Mouse (Mus musculus) lung, embryonic 15.5 days (tissue): ENCODE results near the gene Ppp1r16b. TPM values are rescaled to one million over a fixed set of nuclear protein-coding genes. Genes with fewer than 3 reads are reported as not detected.
A peak's percentile ranks its signal among the peaks of the same experiment; 100 is the strongest.

ENCODE experiments used
- ATAC-seq: fragments of 200-750 bp; cut with Nextera tagmentation; 2 replicates; pipeline ENCODE4 v1.8.0; 2017; ENCODE audit warnings: moderate number of reproducible peaks, borderline replicate concordance; ENCODE audit not compliant: low FRiP score, low TSS enrichment; ENCODE audit errors: extremely low read depth
- H3K27ac ChIP-seq: fragments of 300-500 bp; sonication (generic); 2 replicates; pipeline ENCODE4 v1.5.1; 2015; ENCODE audit warnings: moderate library complexity, mild to moderate bottlenecking, inconsistent platforms
- H3K27me3 ChIP-seq: fragments of 300-500 bp; sonication (generic); 2 replicates; pipeline ENCODE4 v1.6.1; 2015; ENCODE audit warnings: inconsistent platforms
- H3K36me3 ChIP-seq: fragments of 300-500 bp; sonication (generic); 2 replicates; pipeline ENCODE4 v1.6.1; 2015; ENCODE audit warnings: inconsistent platforms
- H3K4me1 ChIP-seq: fragments of 300-500 bp; sonication (generic); 2 replicates; pipeline ENCODE4 v1.6.1; 2015; ENCODE audit warnings: inconsistent platforms
- H3K4me2 ChIP-seq: fragments of 300-500 bp; sonication (generic); 2 replicates; pipeline ENCODE4 v1.6.1; 2015; ENCODE audit warnings: inconsistent platforms, mild to moderate bottlenecking, moderate library complexity
- H3K4me3 ChIP-seq: fragments of 300-500 bp; sonication (generic); 2 replicates; pipeline ENCODE4 v1.5.1; 2015; ENCODE audit warnings: mild to moderate bottlenecking, inconsistent platforms
- H3K9ac ChIP-seq: fragments of 300-500 bp; sonication (generic); 2 replicates; pipeline ENCODE4 v1.6.1; 2015; ENCODE audit warnings: inconsistent platforms
- H3K9me3 ChIP-seq: fragments of 300-500 bp; sonication (generic); 2 replicates; pipeline ENCODE4 v1.6.1; 2016; ENCODE audit warnings: inconsistent platforms
- WGBS: fragments of 180-500 bp; shearing (Covaris S2); methylation state at CpG from one replicate; pipeline ENCODE4 v1.1.7; 2015; 5-methylcytosine and 5-hydroxymethylcytosine counted together
- polyA plus RNA-seq: library from polyadenylated mRNA; unstranded; fragments of >200 nt; fragmentation: Nextera tagmentation; extraction: Ambion mirVana; gene quantifications from 2 replicates; pipeline ENCODE4 v1.2.1, GENCODE M21; 2015

Gene Ppp1r16b
- polyA plus RNA-seq, 1 experiment from 2014 or later, result 20.2 TPM

DNA sequence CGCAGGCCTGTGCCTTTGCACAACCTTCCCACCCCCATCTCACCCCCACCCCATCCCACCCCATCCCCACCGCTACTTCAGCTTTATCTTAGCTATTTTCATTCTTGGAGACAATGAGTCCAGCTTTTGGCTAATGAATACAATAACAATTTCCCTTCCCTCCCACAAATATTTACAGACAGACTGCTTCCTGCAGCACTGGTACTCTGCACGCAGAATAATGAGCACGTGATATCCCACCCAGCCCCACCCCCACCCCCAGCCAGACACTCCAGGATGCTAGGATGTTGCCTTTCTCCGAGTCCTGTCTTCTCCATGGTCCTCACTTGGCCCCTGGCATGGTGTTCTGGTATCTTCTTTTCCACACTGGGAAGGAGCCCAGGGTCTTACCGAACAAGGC is 31.3 kb downstream of the Ppp1r16b start:
- H3K4me3 ChIP-seq, result no peak overlapping the region
- no peak for ATAC-seq
- 70% methylated on average over 6 of the region's 6 CpGs for WGBS
- H3K27me3 ChIP-seq, result no peaks in the 10 kb centered on the region
- peaks cover 6% of the 10 kb centered on the region; the same call in 1 of the 2 replicates for H3K4me1 ChIP-seq
- no peaks in the 10 kb centered on the region for H3K9me3 ChIP-seq
- H3K4me2 ChIP-seq, result no peak overlapping the region
- H3K27ac ChIP-seq, result no peak overlapping the region
- H3K36me3 ChIP-seq, result no peaks in the 10 kb centered on the region
- no peak overlapping the region for H3K9ac ChIP-seq

- Histone ChIP-seq H3K4me3 (no peak overlapping the region), H3K27ac (no peak overlapping the region), H3K4me2 (no peak overlapping the region), H3K27me3 (no peaks in the 10 kb centered on the region), H3K4me1 (peaks cover 9% of the 10 kb centered on the region; the same call in 1 of the 2 replicates), H3K9ac (no peak overlapping the region), H3K9me3 (no peaks in the 10 kb centered on the region), H3K36me3 (no peaks in the 10 kb centered on the region)
- 48% methylated on average over 6 of the region's 6 CpGs for WGBS
- ATAC-seq, result no peak
Measured at GRCm38 (mm10) chr2:158699908-158700307, 34.7 kb downstream of the Ppp1r16b start.

- Histone ChIP-seq H3K27me3 (no peaks in the 10 kb centered on the region), H3K9ac (no peak overlapping the region), H3K4me2 (no peak overlapping the region), H3K9me3 (no peaks in the 10 kb centered on the region), H3K27ac (no peak overlapping the region), H3K4me1 (peaks cover 9% of the 10 kb centered on the region; the same call in 1 of the 2 replicates), H3K4me3 (no peak overlapping the region), H3K36me3 (no peaks in the 10 kb centered on the region)
- ATAC-seq, result no peak
- WGBS, result 86% methylated on average over 17 of the region's 17 CpGs
Measured at GRCm38 (mm10) chr2:158700535-158701256, 35.5 kb downstream of the Ppp1r16b start.

GRCm38 (mm10) chr2:158701505-158701904 is 36.3 kb downstream of the Ppp1r16b start:
- ATAC-seq, result no peak
- Histone ChIP-seq H3K4me1 (peaks cover 9% of the 10 kb centered on the region; the same call in 1 of the 2 replicates), H3K36me3 (no peaks in the 10 kb centered on the region), H3K27ac (peak overlapping the region; percentile 76), H3K4me2 (no peak overlapping the region), H3K4me3 (no peak overlapping the region), H3K9me3 (no peaks in the 10 kb centered on the region), H3K9ac (no peak overlapping the region), H3K27me3 (no peaks in the 10 kb centered on the region)
- WGBS, result 78% methylated on average over 9 of the region's 9 CpGs

DNA sequence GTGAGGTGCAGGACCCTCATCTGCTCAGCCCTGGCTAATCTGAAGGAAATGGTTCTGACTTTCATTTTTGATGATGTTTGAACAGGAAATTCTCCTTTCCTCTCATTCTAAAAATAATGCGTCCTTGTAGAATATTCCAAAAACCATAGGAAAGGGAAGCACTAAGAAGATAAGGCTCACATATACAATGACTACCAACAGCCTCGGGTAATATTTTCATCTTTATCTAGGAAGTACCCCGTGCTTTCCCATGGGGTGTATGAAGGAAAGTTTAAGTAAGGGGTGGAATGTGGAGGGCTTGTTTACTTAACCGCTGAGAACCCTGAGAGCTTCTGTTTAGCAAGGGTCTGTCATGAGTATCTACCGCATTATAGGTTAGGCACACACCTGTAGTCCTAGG is 37.0 kb downstream of the Ppp1r16b start:
- ATAC-seq, result peak; percentile 35; the same call in 1 of the 2 replicates
- WGBS, result 38% methylated on average over 5 of the region's 5 CpGs
- Histone ChIP-seq H3K4me2 (no peak overlapping the region), H3K27ac (peak overlapping the region; percentile 76), H3K9me3 (no peaks in the 10 kb centered on the region), H3K4me1 (peaks cover 9% of the 10 kb centered on the region; the same call in 1 of the 2 replicates), H3K9ac (no peak overlapping the region), H3K27me3 (no peaks in the 10 kb centered on the region), H3K36me3 (no peaks in the 10 kb centered on the region), H3K4me3 (no peak overlapping the region)

- no peak overlapping the region for H3K27ac ChIP-seq
- no peak overlapping the region for H3K9ac ChIP-seq
- WGBS, result 71% methylated on average over 3 of the region's 3 CpGs
- ATAC-seq, result no peak
- peaks cover 5% of the 10 kb centered on the region; the same call in 1 of the 2 replicates for H3K4me1 ChIP-seq
- no peak overlapping the region for H3K4me2 ChIP-seq
- no peaks in the 10 kb centered on the region for H3K36me3 ChIP-seq
- no peak overlapping the region for H3K4me3 ChIP-seq
- no peaks in the 10 kb centered on the region for H3K9me3 ChIP-seq
- H3K27me3 ChIP-seq, result no peaks in the 10 kb centered on the region
Measured at GRCm38 (mm10) chr2:158704720-158705119, 39.5 kb downstream of the Ppp1r16b start.

GRCm38 (mm10) chr2:158705529-158705928 is 40.3 kb downstream of the Ppp1r16b start:
- Histone ChIP-seq H3K27ac (no peak overlapping the region), H3K27me3 (no peaks in the 10 kb centered on the region), H3K4me3 (no peak overlapping the region), H3K9ac (no peak overlapping the region), H3K9me3 (no peaks in the 10 kb centered on the region), H3K4me1 (peaks cover 4% of the 10 kb centered on the region; the same call in 1 of the 2 replicates), H3K4me2 (no peak overlapping the region), H3K36me3 (no peaks in the 10 kb centered on the region)
- 77% methylated on average over 6 of the region's 6 CpGs for WGBS
- no peak for ATAC-seq

DNA sequence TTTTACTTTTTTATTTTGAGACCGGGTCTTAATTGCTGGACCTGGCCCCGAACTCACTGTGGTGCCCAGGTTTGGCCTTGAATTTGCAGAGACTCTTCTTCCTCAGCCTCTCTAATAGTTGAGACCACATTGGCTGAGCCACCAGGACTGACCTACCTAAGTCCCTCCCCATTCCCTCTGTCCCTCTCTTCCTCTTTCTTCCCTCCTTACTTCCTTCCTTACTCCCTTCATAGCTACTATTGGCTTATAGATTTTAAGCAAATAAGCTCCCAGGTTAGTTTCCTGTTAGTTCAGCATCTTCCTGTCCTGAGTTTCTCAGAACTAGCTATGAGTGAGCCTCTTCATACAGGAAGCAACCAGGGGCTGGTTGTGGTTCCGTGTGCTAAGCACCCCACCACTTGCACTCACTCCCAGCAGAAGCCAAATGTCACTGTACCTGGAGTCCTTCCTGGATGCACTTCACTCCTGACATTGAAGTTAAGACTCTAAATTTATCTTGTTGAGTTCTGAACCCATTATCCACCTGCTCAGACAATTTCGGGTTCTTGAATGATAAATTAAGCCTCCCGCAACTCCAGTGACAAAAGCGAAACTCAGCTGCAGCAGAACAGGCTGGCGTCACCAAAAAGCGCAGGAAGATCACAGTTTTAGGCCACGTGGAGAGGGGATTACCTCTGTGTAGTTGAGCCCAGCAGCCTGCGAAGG is 41.7 kb downstream of the Ppp1r16b start:
- H3K4me3 ChIP-seq, result no peak overlapping the region
- H3K4me2 ChIP-seq, result no peak overlapping the region
- H3K9me3 ChIP-seq, result no peaks in the 10 kb centered on the region
- no peaks in the 10 kb centered on the region for H3K36me3 ChIP-seq
- no peak overlapping the region for H3K9ac ChIP-seq
- 79% methylated on average over 10 of the region's 10 CpGs for WGBS
- no peak overlapping the region for H3K27ac ChIP-seq
- H3K27me3 ChIP-seq, result no peaks in the 10 kb centered on the region
- H3K4me1 ChIP-seq, result no peaks in the 10 kb centered on the region; the same call in 1 of the 2 replicates
- ATAC-seq, result no peak

DNA sequence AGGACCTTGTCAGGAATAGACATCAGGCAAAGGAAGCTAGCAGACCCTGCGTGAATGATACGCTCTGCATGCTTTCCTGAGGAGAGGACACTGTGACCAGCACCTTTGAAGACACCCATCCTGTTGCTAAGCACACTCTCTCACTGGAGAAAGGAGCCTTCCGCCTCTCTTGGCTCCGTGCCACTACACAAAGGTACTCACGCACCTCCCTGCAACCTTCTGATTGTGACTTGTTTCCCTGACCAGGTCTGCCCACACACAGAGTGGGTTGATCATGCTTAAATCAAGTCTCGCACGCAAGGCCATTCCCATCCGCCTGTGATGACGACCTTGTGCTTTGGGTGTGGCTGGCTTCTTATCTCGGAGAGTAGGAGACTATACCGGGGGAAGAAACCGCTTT is 42.9 kb downstream of the Ppp1r16b start:
- Histone ChIP-seq H3K9ac (no peak overlapping the region), H3K4me3 (no peak overlapping the region), H3K4me2 (no peak overlapping the region), H3K36me3 (no peaks in the 10 kb centered on the region), H3K27me3 (no peaks in the 10 kb centered on the region), H3K4me1 (0 out of 2 replicates have a peak, but pooled peaks cover 6% of the 10 kb centered on the region), H3K9me3 (no peaks in the 10 kb centered on the region), H3K27ac (no peak overlapping the region)
- WGBS, result 77% methylated on average over 12 of the region's 12 CpGs
- no peak for ATAC-seq

GRCm38 (mm10) chr2:158711929-158712751 is 46.9 kb downstream of the Ppp1r16b start:
- Histone ChIP-seq H3K4me3 (no peak overlapping the region), H3K27me3 (no peaks in the 10 kb centered on the region), H3K9me3 (no peaks in the 10 kb centered on the region), H3K36me3 (no peaks in the 10 kb centered on the region), H3K4me2 (no peak overlapping the region), H3K4me1 (peaks cover 9% of the 10 kb centered on the region; the same call in 1 of the 2 replicates), H3K9ac (no peak overlapping the region), H3K27ac (no peak overlapping the region)
- WGBS, result 43% methylated on average over 12 of the region's 12 CpGs
- ATAC-seq, result no peak

DNA sequence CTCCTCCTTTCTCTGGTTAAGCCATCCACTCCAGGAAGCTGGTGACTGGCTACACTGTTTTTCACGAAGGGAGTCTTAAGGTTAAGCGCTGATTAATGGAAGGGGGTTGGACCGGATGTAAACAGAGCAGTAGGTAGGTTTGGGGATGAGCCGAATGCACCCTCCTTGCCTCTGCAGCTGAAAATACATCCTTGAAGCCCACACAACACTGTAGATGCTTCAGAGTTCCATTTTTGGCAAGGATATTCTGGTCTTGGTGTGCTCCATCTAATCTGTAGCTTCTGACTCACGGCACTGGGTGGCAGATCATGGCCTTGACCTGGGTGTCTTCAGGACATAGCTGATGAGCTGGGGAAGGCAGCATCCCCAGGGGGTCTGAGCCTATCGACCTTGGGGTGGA is 49.6 kb downstream of the Ppp1r16b start:
- H3K27ac ChIP-seq, result no peak overlapping the region
- no peaks in the 10 kb centered on the region for H3K9me3 ChIP-seq
- H3K4me2 ChIP-seq, result no peak overlapping the region
- no peaks in the 10 kb centered on the region for H3K36me3 ChIP-seq
- 70% methylated on average over 6 of the region's 6 CpGs for whole genome bisulfite sequencing
- no peak overlapping the region for H3K9ac ChIP-seq
- peaks cover 9% of the 10 kb centered on the region; the same call in 1 of the 2 replicates for H3K4me1 ChIP-seq
- H3K27me3 ChIP-seq, result no peaks in the 10 kb centered on the region
- H3K4me3 ChIP-seq, result no peak overlapping the region
- ATAC-seq, result no peak
